Mouse (Mus musculus): ENCODE data around the gene Pate2. TPM values are rescaled to one million over a fixed set of nuclear protein-coding genes. Genes with fewer than 3 reads are reported as not detected.

Pate2 gene
- polyA plus RNA-seq, 1 experiment from 2014 or later, result 0.97 TPM

DNA sequence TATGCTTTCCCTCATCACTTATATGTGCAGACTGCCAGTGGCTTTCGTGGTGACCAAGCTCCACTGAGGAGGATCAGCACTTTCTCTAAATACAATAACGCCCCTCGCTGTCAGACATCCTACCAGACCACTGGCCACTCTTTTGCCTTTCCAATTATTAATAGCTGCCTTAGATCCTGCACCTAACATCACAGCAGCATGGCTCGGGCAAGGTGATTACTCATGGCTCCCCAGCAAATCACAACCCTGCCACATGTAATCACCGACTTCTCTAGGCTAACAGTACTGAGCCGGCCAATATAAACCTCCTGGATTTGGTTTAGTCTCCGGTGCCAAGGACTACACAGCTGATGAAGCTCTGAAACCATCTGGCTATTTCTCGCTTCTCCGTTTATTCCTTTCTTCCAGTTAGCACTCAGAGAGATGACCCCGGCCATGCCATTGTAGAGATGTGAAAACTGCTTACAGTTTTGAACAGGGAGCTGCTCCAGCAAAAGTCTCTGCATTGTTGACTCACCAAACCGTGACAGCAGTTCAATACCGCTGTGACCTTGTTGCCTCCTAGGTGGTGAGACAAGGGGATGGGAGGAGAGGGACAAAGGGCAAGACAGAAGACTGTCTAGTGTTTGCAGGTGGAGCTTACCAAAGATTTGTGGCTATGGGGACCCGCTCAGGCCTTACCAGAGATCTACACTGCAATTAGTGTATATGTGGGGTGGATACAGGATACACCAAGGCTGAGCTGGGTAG lies 30.9 kb upstream of the Pate2 start:
- peaks cover 20% of the 10 kb centered on the region for H3K36me3 ChIP-seq
- no peak overlapping the region for H3K4me2 ChIP-seq
- H3K9me3 ChIP-seq (replicated peaks), result no peaks in the 10 kb centered on the region
- WGBS, result 76% methylated on average over 13 of the region's 13 CpGs
- H3K9ac ChIP-seq (replicated peaks), result no peak overlapping the region
- no peak overlapping the region for H3K4me3 ChIP-seq (replicated peaks)
- no peak for ATAC-seq (ENCODE audit: low FRiP score)
- no peak overlapping the region for H3K27ac ChIP-seq (replicated peaks)
- H3K4me1 ChIP-seq, result no peaks in the 10 kb centered on the region
- H3K27me3 ChIP-seq (replicated peaks), result no peaks in the 10 kb centered on the region

DNA sequence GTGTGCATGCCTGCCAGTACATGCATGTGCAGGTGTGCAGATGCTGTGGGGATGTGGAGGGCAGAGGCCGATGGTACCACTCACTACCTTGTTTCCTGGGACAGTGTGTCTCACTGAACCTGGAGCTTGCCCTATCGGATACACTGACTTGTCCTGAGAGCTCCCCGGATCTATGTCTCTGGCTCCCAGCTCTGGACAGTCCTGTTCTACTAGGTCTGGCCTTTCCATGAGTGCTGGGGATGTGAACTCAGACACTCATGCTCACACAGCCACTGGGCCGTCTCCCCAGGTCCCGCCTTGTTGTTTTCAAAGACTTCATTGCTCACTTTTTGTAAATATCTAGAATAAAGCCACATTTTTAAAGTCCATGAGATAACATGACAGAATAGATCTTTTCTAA lies 29.1 kb upstream of the Pate2 start:
- H3K4me2 ChIP-seq, result no peak overlapping the region
- no peaks in the 10 kb centered on the region for H3K27me3 ChIP-seq (replicated peaks)
- H3K9me3 ChIP-seq (replicated peaks), result no peaks in the 10 kb centered on the region
- no peak overlapping the region for H3K9ac ChIP-seq (replicated peaks)
- H3K4me1 ChIP-seq, result no peaks in the 10 kb centered on the region
- WGBS, result 91% methylated on average over 5 of the region's 5 CpGs
- H3K27ac ChIP-seq (replicated peaks), result no peak overlapping the region
- ATAC-seq (ENCODE audit: low FRiP score), result no peak
- no peak overlapping the region for H3K4me3 ChIP-seq (replicated peaks)
- peaks cover 37% of the 10 kb centered on the region for H3K36me3 ChIP-seq

DNA sequence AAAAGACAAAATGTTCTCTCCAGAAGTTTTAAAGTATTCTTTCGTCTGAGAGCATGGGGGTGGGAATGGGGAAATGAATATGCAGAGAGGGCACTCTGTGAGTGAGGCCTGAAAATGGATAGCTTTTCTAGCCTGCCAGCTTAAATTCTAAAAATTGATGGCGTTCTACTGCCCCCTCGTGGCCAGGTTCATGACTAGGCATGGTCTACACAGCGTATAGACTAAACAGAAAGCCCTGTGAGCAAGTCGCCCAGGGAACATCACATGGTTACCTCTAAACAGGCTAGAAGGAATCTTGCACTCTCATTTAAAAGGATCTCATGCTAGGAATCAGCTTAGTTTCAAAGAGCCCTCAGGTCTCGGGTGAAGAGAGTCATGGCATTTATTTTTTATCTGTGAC lies 28.6 kb upstream of the Pate2 start:
- H3K27me3 ChIP-seq (replicated peaks), result no peaks in the 10 kb centered on the region
- no peak overlapping the region for H3K27ac ChIP-seq (replicated peaks)
- no peak overlapping the region for H3K4me3 ChIP-seq (replicated peaks)
- H3K36me3 ChIP-seq, result peaks cover 41% of the 10 kb centered on the region
- no peaks in the 10 kb centered on the region for H3K9me3 ChIP-seq (replicated peaks)
- ATAC-seq (ENCODE audit: low FRiP score), result peak; percentile 73
- H3K9ac ChIP-seq (replicated peaks), result no peak overlapping the region
- WGBS, result 9% methylated on average over 6 of the region's 6 CpGs
- no peaks in the 10 kb centered on the region for H3K4me1 ChIP-seq
- H3K4me2 ChIP-seq, result no peak overlapping the region

DNA sequence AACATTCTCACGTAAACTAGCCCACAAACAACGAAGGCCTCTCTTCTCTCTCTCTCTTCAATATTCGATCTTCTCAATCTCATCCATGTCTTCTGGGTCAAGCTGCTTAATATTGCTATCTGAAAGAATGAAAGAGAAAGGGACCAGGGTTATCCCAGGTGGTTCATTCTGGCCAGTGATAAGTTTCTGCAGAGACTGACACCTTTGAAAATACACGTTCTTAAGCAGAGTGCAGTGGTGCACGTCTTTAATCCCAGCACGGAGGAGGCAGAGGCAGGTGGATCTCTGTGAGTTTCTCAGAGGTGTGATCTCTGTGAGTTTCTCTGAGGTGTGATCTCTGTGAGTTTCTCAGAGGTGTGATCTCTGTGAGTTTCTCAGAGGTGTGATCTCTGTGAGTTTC lies 28.1 kb upstream of the Pate2 start:
- Histone ChIP-seq H3K4me1 (no peaks in the 10 kb centered on the region), H3K36me3 (peaks cover 46% of the 10 kb centered on the region), H3K27ac (replicated peaks) (no peak overlapping the region), H3K27me3 (replicated peaks) (no peaks in the 10 kb centered on the region), H3K9ac (replicated peaks) (no peak overlapping the region), H3K4me2 (no peak overlapping the region), H3K4me3 (replicated peaks) (no peak overlapping the region), H3K9me3 (replicated peaks) (no peaks in the 10 kb centered on the region)
- WGBS, result 79% methylated on average over 6 of the region's 6 CpGs
- ATAC-seq (ENCODE audit: low FRiP score), result no peak

DNA sequence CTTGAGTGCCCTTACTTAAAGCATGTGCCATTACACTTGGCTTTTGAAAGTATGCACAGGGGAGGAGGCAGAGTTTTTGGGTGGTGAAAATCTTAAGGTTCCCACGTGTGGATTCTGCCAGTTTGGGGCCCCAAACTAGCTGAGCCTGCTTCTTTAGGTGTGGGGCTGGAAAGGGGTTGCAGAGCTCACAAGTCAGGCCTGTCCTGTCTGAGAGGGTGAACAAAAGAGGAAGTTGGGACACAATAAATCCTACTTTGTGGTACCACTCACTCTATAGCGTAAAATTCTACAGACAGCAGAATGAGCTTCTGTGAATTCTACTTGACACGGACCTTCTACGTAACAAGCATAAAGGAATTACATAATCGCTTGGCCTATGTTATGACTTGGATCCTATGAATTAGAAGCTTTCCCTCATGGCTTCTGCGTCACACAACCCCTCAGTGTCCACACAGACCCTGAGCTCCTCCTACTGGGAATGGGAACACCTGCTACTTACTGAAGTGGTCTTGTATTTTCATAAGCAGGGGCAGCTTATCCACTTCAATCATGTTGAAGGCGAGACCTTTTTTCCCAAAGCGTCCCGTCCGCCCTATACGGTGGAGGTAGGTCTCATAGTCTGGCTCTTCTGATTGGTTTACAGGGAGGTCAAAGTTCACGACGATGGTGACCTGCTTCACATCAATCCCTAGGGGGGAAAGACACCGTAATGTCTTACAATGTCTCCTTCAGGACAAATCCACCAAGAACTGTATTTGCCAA lies 26.8 kb upstream of the Pate2 start:
- no peak overlapping the region for H3K9ac ChIP-seq (replicated peaks)
- H3K4me3 ChIP-seq (replicated peaks), result no peak overlapping the region
- H3K9me3 ChIP-seq (replicated peaks), result no peaks in the 10 kb centered on the region
- 78% methylated on average over 14 of the region's 14 CpGs for WGBS
- no peaks in the 10 kb centered on the region for H3K4me1 ChIP-seq
- H3K27ac ChIP-seq (replicated peaks), result no peak overlapping the region
- no peak overlapping the region for H3K4me2 ChIP-seq
- H3K27me3 ChIP-seq (replicated peaks), result no peaks in the 10 kb centered on the region
- ATAC-seq (ENCODE audit: low FRiP score), result no peak
- peaks cover 57% of the 10 kb centered on the region for H3K36me3 ChIP-seq

DNA sequence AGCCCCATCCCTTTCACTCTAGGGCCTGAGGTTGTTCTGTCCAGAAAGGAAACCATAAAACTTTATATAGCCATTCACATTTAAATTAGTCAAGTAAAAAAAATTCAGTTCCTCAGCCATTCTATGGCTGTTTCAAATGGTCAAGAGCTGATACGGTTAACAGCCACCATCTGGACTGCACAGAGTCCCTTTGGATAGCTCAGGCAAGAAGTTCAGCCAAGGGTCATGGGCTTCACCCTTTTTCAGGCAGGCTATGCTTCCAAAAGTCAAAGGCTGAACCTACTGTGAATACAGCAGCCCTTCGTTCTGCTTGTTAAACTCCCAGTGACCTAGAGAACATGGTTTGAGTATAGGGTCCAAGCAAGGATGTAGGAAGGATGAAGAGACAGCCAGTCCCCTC lies 25.4 kb upstream of the Pate2 start:
- Histone ChIP-seq H3K4me2 (no peak overlapping the region), H3K27ac (replicated peaks) (no peak overlapping the region), H3K36me3 (peaks cover 61% of the 10 kb centered on the region), H3K4me3 (replicated peaks) (no peak overlapping the region), H3K9ac (replicated peaks) (no peak overlapping the region), H3K4me1 (no peaks in the 10 kb centered on the region), H3K27me3 (replicated peaks) (no peaks in the 10 kb centered on the region), H3K9me3 (replicated peaks) (no peaks in the 10 kb centered on the region)
- no peak for ATAC-seq (ENCODE audit: low FRiP score)
- 12% methylated on average over 2 of the region's 2 CpGs for WGBS

DNA sequence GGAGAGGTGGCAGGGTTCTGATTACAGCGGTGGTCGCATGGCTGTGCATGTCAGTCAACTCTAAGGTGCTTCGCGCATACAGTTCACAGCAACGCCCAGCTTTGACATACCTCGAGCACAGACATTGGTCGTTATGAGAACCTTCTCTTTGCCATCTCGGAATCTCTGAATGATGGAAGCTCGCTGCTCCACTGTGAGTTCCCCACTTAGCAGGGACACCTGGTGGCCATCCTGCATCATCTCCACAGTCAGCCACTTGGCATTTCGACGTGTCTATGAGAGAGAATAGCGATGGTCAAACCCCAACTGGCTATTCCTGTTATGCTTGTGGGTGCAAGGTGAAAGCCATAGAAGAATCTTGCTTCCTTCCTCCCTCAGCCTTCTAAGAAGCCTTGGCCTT lies 24.4 kb upstream of the Pate2 start:
- no peaks in the 10 kb centered on the region for H3K27me3 ChIP-seq (replicated peaks)
- no peak for ATAC-seq (ENCODE audit: low FRiP score)
- H3K9me3 ChIP-seq (replicated peaks), result no peaks in the 10 kb centered on the region
- no peak overlapping the region for H3K4me2 ChIP-seq
- H3K4me3 ChIP-seq (replicated peaks), result no peak overlapping the region
- WGBS, result 75% methylated on average over 12 of the region's 12 CpGs
- H3K27ac ChIP-seq (replicated peaks), result no peak overlapping the region
- H3K4me1 ChIP-seq, result no peaks in the 10 kb centered on the region
- H3K9ac ChIP-seq (replicated peaks), result no peak overlapping the region
- peaks cover 60% of the 10 kb centered on the region for H3K36me3 ChIP-seq

DNA sequence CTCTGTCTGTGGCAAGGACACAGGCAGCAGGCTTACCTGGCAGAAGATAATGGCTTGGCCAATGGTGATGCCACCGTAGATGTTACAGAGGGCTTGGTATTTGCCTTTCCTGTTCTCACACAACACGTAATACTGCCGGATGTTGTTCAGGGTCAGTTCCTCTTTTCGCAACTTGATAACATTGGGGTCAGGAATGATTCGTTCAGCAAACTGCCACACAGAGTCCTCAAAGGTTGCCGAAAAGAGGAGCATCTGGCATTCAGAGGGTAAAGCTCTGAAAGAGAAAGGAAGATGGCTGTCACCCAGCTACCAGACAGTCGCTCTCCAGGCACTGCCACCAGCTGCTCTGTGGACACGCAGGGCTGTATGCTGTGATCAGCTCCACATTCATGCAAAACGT lies 23.3 kb upstream of the Pate2 start:
- WGBS, result 86% methylated on average over 9 of the region's 9 CpGs
- Histone ChIP-seq H3K9me3 (replicated peaks) (no peaks in the 10 kb centered on the region), H3K4me2 (no peak overlapping the region), H3K4me3 (replicated peaks) (no peak overlapping the region), H3K27ac (replicated peaks) (no peak overlapping the region), H3K27me3 (replicated peaks) (no peaks in the 10 kb centered on the region), H3K36me3 (peaks cover 60% of the 10 kb centered on the region), H3K9ac (replicated peaks) (no peak overlapping the region), H3K4me1 (no peaks in the 10 kb centered on the region)
- ATAC-seq (ENCODE audit: low FRiP score), result no peak

DNA sequence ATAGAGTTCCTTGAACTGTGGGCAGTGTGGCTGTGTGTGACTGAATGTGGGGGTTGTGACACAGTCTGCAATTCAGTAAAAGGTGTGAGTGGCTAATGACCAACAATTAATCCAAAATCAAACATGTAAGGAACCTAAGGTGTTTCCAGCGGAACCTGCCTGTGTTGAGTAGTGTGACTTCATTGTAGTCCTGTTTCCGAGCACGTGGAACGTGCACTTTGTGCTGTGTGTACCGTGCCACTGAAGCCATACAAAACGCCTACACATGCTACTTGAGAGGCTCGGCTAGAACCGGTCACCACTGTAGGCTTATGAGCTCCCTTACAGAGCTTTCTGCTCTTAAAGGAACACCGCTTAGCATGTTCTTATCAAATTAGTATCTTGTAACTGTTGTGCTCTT lies 21.6 kb upstream of the Pate2 start:
- Histone ChIP-seq H3K4me1 (no peaks in the 10 kb centered on the region), H3K9ac (replicated peaks) (no peak overlapping the region), H3K27me3 (replicated peaks) (no peaks in the 10 kb centered on the region), H3K27ac (replicated peaks) (no peak overlapping the region), H3K36me3 (peaks cover 61% of the 10 kb centered on the region), H3K4me2 (no peak overlapping the region), H3K4me3 (replicated peaks) (no peak overlapping the region), H3K9me3 (replicated peaks) (no peaks in the 10 kb centered on the region)
- WGBS, result 74% methylated on average over 9 of the region's 9 CpGs
- no peak for ATAC-seq (ENCODE audit: low FRiP score)

DNA sequence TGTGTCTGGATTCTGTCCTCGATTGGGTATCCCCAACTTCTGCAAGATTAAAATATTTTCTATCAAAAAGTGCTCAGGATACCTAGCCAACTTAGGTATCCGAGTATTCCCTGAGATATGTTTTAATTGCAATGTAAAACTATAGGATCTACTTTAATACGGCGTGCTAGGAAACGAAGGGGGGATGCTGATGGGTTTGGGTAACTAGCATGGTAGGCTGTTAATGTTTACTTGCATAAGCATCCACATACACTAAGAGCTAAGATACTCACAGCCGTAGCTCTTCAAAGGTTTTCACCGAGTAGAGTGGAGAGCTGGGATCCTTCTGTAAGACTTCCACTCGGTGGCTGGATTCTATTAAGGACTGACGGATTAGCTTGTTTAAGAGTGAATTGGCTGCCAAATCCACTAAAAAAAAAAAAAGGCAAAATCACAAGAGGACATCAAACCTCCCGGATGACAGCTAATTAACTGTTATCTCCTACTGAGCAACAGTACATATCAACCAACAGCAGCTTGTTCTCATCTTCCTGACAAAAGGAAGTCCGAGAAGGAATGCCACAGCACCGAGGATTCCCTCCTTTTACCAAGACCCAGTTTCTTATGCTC lies 13.5 kb upstream of the Pate2 start:
- WGBS, result 82% methylated on average over 12 of the region's 12 CpGs
- H3K27me3 ChIP-seq (replicated peaks), result no peaks in the 10 kb centered on the region
- H3K4me1 ChIP-seq, result peaks cover 24% of the 10 kb centered on the region

DNA sequence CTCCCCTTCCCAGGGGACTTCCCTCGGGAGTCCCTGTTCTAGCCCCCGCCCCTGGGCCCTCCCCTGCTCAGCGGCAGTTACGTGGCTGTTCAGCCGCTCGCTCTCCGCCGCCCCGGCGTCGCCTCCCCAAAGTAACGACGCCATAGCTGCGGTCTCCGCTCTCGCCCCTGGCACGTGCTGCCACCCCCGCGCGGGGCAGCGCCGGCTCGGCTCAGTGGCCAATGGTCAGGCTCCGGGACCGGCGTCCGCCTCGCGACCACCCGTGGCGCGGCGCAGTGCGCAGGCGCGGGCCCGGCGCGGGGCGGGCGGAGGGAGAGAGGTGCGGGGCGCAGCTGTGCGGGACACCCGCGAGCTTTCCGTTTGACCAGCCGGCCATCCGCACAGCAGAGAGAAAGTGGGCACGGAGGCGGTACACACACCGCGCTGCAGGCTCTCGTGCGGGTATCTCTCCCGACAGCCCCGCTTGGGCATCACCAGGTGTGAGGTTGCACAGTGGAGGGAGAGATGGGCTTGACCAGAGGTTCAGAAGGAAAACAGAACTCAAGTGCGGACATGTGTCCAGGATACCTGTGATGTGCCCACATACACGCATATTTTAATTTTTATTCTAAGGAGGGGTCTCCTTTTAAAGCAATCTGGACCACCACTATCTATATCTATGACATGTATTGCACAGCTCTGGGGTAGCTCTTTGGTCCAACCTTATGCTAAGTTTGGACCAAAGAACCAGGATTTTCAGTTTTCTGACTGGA lies 11.7 kb upstream of the Pate2 start, which contains the start of the genes Ddx25 and Pus3:
Ddx25 (minus strand) TSS at position 272 of the 752 bp plus-strand sequence.
Pus3 (plus strand) TSS at position 339 of the 752 bp plus-strand sequence.
- H3K27ac ChIP-seq (replicated peaks), result peak within 1 kb of the TSS; percentile 88
- peak within 1 kb of the TSS; percentile 74 for H3K4me3 ChIP-seq (replicated peaks)
- peaks cover 24% of the 10 kb centered on the region for H3K4me1 ChIP-seq
- peak within 1 kb of the TSS; percentile 93 for H3K4me2 ChIP-seq
- no peaks in the 10 kb centered on the region for H3K27me3 ChIP-seq (replicated peaks)
- H3K9ac ChIP-seq (replicated peaks), result peak within 1 kb of the TSS; percentile 73
- no peaks in the 10 kb centered on the region for H3K9me3 ChIP-seq (replicated peaks)
- WGBS, result 2% methylated on average over 55 of the region's 59 CpGs
- ATAC-seq (ENCODE audit: low FRiP score), result peak; percentile 86
- H3K36me3 ChIP-seq, result peaks cover 18% of the 10 kb centered on the region

More for the DNA sequence above, 13.5 kb upstream of the Pate2 start:
- peaks cover 27% of the 10 kb centered on the region for H3K36me3 ChIP-seq
- no peak overlapping the region for H3K9ac ChIP-seq (replicated peaks)
- no peaks in the 10 kb centered on the region for H3K9me3 ChIP-seq (replicated peaks)
- no peak overlapping the region for H3K27ac ChIP-seq (replicated peaks)
- no peak overlapping the region for H3K4me3 ChIP-seq (replicated peaks)
- no peak for ATAC-seq (ENCODE audit: low FRiP score)
- no peak overlapping the region for H3K4me2 ChIP-seq

Data from neural tube, embryonic 15.5 days (tissue).